Mouse (Mus musculus) lung, adult 18-20 months (tissue): ENCODE results near the gene Wnt7b.
A peak's percentile ranks its signal among the peaks of the same experiment; 100 is the strongest.

Experiments
- DNase-seq, 2 experiments: peaks; one replicate each; pipeline ENCODE4 v3.0.0; 2022; ENCODE audit warnings: mixed read lengths in 2 of 2

Wnt7b gene

GRCm38 (mm10) chr15:85505118-85505925, 77.0 kb downstream of the Wnt7b start:
- peak; percentile 27 to 41 for DNase-seq

- DNase-seq, result no peak
These were observed 79.1 kb downstream of the Wnt7b start, which contains the start of gene 7530416G11Rik for GRCm38 (mm10) chr15:85503127-85503526. Gene 7530416G11Rik (minus strand): TSS chr15:85503227.

GRCm38 (mm10) chr15:85500267-85500666, 82.0 kb downstream of the Wnt7b start:
- no peak for DNase-seq

- DNase-seq, result no peak
These were observed 84.2 kb downstream of the Wnt7b start for GRCm38 (mm10) chr15:85497981-85498475.

- DNase-seq, result no peak
These were observed 84.7 kb downstream of the Wnt7b start for GRCm38 (mm10) chr15:85497548-85497947.

- DNase-seq, result no peak
These were observed 88.1 kb downstream of the Wnt7b start for GRCm38 (mm10) chr15:85494163-85494621.

GRCm38 (mm10) chr15:85489751-85490150, 92.5 kb downstream of the Wnt7b start:
- no peak for DNase-seq

GRCm38 (mm10) chr15:85488900-85489299, 93.4 kb downstream of the Wnt7b start:
- no peak for DNase-seq
